Mouse (Mus musculus) megakaryocyte, embryonic 14.5 days (primary cell): Measurements from ENCODE around the gene Inava.

Experiments
- FLI1 ChIP-seq: IDR thresholded peaks from 2 replicates; pipeline ENCODE4 v1.6.1; 2012; ENCODE audit warnings: low read length, inconsistent platforms, mixed read lengths
- GATA1 ChIP-seq: IDR thresholded peaks from 3 replicates; pipeline ENCODE4 v1.6.1; 2012; ENCODE audit warnings: mixed read lengths, low read length, inconsistent platforms, borderline replicate concordance

- TF ChIP-seq FLI1 (no peak), GATA1 (no peak)
Observed at GRCm38 (mm10) chr1:136255657-136256056, 21.6 kb upstream of the Inava start.
